Mouse (Mus musculus) layer of hippocampus, postnatal 10 days (tissue): ENCODE measurements around the gene Numa1. TPM values are rescaled to one million over a fixed set of nuclear protein-coding genes. Genes with fewer than 3 reads are reported as not detected.
"Not testable (repeated sequence)": the region's sequence is repeated elsewhere in the genome, so short reads cannot be mapped to it uniquely, and the experiment has no call there.

Experiments used
- DNase-seq, 2 experiments: peaks; one replicate each; pipeline ENCODE4 v3.0.0; 2021; ENCODE audit warnings: low spot score in 2 of 2
- total RNA-seq, 2 experiments: library from RNA; stranded (reverse); gene quantifications; 2 replicates each; pipeline ENCODE4 v1.2.3; 2021

The Numa1 gene
- total RNA-seq, 2 experiments from 2014 or later = 64.7 to 71.6 TPM

DNA sequence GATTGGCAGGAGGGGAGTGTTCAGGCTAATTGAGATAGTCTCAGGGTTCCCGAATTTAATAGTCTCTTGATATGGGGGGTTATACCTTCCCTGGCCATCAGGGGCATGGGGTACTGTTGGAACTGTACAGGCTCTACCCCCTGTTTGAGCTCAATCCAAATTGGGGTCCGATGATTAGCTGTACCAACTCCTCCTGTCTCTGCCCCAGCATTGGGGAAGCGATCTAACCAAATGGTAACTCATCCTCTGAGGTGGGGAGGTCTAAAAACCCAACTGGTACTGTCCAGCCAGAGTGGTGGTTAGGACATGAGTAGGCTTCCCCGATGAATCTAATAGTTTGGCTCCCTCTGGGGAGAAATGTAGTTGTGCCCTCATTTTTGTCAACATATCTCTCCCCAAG, 3.1 kb downstream of the Numa1 start:
- DNase-seq = no peak

DNA sequence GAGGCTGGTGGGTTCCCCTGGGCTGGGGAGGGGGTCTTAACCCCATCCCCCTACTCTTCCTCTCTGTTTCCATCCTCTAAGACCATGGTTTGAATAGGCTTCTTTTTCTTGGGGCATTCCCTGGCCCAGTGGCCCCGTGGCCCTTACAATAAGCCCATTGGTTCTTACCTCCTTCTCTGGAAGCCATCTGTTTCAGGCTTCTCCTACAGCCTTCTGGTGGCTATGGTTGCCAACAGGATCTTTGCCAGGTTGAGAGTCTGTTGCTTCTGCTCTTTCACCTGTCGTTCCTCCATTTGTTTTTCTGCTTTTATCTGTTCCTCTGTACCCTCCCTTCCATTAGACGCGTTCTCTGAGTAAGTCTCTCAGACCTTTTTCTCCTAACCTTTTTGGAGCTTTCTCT, 3.7 kb downstream of the Numa1 start:
- DNase-seq = peak; percentile 23 to 40

DNA sequence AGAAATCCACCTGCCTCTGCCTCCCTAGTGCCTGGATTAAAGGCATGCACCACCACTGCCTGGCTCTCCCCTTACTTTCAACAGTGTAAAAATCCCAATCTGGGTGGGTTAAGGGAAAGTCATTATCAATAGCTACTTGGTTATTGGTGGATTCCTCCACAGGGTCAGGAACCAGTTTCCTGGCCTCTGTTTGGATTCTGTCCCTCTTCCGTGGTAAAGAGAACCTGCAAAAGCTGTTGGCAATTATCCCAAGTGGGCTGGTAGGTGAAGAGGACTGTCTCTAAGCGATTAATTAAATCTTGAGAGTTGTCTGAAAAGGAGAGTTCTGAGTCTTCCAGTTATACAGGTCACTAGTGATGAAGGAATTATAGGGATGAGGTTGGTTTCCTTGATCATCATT, 4.4 kb downstream of the Numa1 start:
- no peak for DNase-seq

GRCm38 (mm10) chr7:101939758-101940157, 5.8 kb downstream of the Numa1 start:
- no peak for DNase-seq

GRCm38 (mm10) chr7:101949008-101949407, 15.1 kb downstream of the Numa1 start:
- not testable (repeated sequence) for DNase-seq

DNA sequence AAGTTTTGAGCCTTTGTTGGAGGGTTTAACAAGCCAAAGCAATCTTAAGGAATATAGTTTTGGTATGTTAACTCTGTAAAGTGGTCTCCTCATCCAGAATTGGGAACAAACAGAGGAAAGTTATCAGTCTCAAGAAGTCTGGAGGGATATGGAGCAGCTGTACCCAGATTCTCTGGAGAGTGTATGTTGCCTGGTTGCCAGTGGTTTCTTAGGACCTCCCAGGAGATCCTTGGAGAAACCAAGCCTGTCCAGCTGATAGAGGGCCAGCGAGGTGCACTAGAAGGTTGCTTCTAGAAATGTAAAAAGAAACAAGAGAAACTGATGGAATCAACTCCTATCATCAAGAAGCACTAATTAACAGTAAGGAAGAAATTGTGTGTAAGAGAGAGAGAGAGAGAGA, 17.7 kb downstream of the Numa1 start:
- no peak for DNase-seq

- DNase-seq = no peak
These were observed 18.2 kb downstream of the Numa1 start for GRCm38 (mm10) chr7:101952098-101952497.

GRCm38 (mm10) chr7:101954163-101954562, 20.3 kb downstream of the Numa1 start:
- DNase-seq = no peak

- no peak for DNase-seq
These were observed 21.4 kb downstream of the Numa1 start for GRCm38 (mm10) chr7:101955276-101955675.

DNA sequence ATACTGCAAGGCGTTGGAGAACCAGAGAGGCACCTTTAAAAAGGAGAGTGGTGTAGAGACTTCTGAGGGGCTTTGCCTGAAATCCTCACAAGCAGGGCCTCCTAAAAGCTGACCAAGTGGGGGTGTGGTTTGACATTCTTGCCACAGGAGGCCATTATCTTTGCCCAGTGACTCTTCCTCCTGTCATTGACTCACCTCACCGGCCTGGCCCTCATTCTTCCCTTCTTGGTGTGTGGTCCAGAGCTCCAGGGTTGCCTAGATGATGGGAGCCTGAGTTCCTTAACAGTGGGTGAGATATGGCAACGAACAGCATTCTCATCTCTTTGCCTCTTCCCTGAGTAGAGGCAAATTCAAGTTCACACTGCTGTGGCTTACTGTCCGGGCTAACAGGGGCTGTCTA, 22.0 kb downstream of the Numa1 start:
- no peak for DNase-seq

DNA sequence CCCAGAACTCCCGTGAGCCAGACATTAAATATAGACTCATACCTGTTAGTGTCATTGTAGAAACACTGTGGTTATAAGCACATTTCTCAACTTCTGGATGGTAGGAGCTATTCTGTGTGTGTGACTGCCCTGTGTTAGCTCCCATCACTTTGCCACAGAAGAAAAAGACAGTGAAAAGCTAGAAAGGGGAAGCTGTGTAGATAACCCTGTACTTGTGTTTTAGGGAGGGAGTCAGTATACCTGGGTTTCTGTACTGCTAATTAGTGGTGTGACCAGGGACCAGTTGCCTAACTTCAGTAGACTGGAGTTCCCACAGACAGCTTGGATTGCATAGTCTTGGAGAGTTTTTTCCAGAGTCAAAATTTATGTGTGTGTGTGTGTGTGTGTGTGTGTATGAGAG, 22.6 kb downstream of the Numa1 start:
- DNase-seq = no peak

GRCm38 (mm10) chr7:101956911-101957310, 23.0 kb downstream of the Numa1 start:
- no peak for DNase-seq

DNA sequence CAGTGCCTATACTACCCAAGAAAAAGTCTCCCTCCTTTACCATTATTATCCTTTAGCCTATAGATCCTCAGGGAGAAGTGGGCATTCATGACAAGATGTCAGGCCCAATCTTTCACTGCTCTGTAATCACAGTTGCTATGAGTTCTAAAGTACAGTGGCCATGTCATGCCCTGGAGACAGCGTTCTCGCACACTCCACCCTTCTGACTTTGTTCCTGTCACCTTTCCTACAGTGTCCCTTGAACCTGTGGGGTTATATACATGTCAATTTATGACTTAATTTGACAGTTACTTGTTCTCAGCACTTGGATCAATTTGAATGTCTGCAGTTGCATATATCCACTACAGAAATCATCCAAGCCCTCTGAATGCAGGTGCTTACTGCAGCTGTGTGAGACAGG, 28.9 kb downstream of the Numa1 start:
- DNase-seq = no peak

DNA sequence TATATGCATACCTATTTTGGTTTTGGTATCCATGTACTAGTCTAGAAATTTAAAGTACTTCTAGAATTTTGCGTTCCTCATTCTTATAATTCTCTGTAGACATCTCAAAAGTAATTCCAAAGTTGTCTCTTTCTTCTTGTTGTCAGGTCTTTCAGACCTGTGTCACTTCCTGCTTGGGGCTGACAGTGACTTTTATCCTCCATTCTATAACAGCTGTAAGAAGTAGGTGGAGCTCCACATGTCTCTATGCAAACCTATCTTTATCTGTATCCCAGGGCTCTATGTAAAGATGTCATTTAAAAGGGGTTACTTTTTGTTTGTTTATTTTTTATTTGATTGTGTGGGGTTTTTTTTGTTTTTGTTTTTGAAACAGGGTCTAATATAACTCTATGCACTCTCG, 29.7 kb downstream of the Numa1 start:
- DNase-seq = no peak

- DNase-seq = no peak
These were observed 30.6 kb downstream of the Numa1 start for GRCm38 (mm10) chr7:101964551-101964950.

- no peak for DNase-seq
These were observed 31.7 kb downstream of the Numa1 start for GRCm38 (mm10) chr7:101965606-101966005.

DNA sequence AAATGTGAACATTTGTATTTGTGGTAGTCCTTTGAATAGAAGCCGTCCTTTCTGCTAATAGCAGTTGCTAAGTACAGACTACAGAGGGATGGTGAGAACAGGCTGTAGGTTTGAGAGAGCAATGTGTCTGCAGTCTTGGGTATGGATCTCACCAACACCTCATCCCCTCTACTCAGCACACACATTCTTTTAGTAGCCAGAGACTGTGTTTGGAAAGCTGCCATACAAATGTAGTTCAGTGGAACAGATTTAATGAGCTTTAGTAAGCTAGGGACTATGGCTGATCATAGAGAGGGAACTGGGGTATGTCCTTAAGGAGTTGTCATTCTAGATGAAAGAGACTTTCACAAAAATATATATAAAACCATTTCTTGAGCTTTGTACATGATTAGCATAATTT, 33.3 kb downstream of the Numa1 start:
- DNase-seq = no peak

- no peak for DNase-seq
These were observed 34.8 kb downstream of the Numa1 start for GRCm38 (mm10) chr7:101968751-101969150.

DNA sequence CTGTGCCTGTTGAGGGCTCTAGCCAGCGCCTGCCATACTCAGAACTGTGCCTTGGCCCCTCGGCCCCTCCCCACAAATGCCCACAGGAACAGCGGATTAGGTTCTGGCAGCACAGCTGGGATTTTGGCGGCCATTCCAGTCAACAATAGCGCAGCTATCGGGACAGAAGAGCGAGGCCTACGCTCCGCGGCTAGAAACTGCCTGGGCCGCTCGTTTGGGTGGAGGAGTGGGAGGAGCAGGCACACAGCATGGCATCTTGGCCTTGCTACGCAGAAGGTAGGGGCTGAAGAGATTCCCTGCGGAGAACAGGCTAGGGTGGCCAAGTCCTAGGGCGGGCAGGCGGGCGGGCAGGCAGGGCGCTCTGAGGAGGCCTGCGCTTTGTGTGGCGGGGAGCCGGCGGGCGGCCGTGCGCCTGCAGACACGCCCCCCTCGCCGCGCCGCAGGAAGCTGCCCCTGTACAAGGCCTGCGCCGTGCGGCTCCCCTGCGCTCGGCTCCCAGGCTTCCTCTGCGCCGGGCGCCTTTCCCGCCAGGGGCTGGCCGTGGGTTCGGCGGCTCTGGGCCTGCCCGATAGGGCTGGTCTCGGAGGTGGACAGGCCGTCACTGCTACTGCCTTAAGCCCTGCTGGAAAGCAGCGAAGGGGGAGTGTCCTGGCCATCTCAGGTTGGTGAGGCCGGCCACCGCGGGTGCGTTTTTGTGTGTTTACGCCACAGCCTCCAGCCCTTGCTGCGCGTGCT, 36.0 kb downstream of the Numa1 start:
- peak; percentile 80 to 86 for DNase-seq

DNA sequence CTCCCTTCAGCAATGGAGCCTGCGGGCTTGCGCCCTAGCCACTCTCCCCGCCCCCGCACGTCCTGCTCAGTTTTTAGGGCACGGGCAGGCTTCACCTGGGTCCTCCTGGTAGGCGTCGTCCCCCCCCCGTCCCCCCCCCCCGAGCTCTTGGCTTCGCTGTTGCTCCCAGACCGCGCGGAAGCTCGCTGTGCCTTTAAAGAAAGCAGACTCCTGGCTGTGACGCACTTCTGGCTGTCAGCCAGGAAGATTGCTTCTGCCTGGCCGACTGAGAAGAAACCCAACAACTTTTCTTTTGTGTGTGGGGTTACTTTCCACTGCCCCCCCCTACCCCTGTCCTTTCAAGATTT, 36.5 kb downstream of the Numa1 start:
- DNase-seq = peak; percentile 88

DNA sequence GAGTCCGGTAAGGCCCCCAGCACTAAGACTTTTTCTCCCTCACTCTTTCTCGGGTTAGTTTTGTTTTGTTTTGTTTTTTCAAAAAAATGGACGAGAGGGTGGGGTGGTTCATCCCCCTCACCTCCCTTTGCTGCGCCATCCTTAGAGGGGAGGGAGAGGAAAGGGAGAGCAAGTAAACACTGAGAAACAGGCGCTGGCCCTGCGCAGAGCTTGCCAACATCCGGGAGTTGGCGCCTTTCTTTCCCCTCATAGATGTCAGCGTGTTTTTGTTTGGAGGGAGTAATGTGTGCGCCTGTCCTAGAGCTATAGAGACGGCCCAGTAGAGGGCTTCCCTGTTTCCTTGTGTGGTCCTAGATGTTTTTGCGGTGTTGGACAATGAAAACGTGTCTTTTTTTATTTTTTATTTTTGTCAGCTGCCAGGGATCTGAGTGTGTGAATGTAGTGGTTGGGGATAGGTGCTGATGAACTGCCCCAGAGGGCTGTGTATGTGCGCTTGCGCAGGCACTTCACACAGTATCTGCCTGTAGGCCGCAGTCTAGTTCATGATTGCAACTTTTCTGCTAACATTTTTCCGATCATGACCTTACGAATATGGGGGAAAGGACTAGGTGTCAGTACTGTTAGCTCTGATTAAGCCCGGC, 37.0 kb downstream of the Numa1 start:
- DNase-seq = peak; percentile 80 to 81

DNA sequence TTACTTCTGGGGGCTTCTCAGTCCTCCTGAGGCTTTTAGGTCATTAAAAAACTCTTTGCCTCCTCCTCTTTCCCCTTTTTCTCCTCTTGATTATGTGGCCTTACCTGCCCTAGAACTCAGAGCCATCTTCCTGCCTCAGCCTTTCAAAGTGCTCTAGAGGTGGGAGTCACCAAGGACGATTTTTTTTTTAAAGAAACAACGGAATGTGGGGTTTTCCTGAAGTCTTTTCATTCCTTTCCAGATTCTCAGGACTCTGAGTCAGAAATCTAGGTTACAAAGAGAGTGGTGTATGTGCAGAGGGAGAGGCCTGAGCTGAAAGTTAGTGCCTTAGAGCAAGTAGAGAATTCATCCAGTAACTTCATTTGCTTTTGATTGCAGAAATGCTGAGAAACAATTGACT, 37.8 kb downstream of the Numa1 start:
- no peak for DNase-seq

GRCm38 (mm10) chr7:101973730-101974129, 39.8 kb downstream of the Numa1 start:
- DNase-seq = no peak
